Mouse (Mus musculus): ENCODE results near the gene Fam19a5. TPM values are rescaled to one million over a fixed set of nuclear protein-coding genes. Genes with fewer than 3 reads are reported as not detected.

The Fam19a5 gene
- polyA plus RNA-seq, 1 experiment, result 69.0 TPM

DNA sequence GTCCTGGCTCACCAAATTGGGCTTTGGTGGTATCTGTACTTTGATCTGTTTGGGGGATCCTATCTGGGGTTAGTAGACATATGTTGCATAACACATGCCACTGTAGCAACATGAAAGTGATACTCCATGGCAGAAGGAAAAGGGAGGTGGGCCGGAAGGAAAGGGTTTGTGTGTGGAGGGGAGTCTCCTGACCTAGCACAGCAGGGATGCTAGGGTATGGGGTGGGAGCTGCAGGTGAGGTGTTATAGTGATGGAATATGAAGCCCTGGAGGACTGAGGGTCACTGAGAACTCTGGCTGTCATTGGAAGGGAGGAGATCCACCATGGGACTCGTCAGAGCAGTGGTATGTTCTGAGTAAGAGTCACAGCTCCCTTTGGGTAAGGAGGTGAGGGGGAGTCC lies 239.2 kb downstream of the Fam19a5 start:
- DNase-seq (ENCODE audit: low read depth), result no peak
- TF ChIP-seq POLR2A (IDR thresholded peaks at IDR 0.05; ENCODE audit: borderline replicate concordance, extremely low read depth, insufficient read depth, insufficient read length, poor library complexity, severe bottlenecking) (no peak), CTCF (IDR thresholded peaks at IDR 0.05; ENCODE audit: borderline replicate concordance, extremely low read depth, insufficient read depth, insufficient read length) (no peak)

GRCm38 (mm10) chr15:87789671-87790070 lies 245.6 kb downstream of the Fam19a5 start:
- DNase-seq (ENCODE audit: low read depth), result no peak
- TF ChIP-seq CTCF (IDR thresholded peaks at IDR 0.05; ENCODE audit: borderline replicate concordance, extremely low read depth, insufficient read depth, insufficient read length) (no peak), POLR2A (IDR thresholded peaks at IDR 0.05; ENCODE audit: borderline replicate concordance, extremely low read depth, insufficient read depth, insufficient read length, poor library complexity, severe bottlenecking) (no peak)

DNA sequence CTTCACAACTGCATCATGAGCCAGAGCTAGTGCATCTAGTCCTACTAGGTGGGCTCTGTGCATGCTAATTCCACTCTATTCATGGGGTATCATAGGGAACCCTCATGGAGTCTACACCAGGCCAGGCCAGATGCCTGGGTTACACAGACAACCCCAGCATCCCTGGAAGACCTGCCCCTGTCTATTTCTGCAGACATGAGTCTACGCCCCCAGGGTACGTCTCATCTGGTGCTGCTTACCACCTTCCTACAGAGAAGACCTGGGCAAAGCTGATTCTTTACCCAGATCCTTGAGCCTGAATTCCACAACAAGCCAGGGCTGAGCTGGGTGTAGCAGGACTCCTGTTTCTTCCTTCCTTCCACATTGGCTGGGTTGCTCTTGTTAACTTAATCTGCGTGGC lies 249.6 kb downstream of the Fam19a5 start:
- TF ChIP-seq CTCF (IDR thresholded peaks at IDR 0.05; ENCODE audit: borderline replicate concordance, extremely low read depth, insufficient read depth, insufficient read length) (no peak), POLR2A (IDR thresholded peaks at IDR 0.05; ENCODE audit: borderline replicate concordance, extremely low read depth, insufficient read depth, insufficient read length, poor library complexity, severe bottlenecking) (no peak)
- no peak for DNase-seq (ENCODE audit: low read depth)

GRCm38 (mm10) chr15:87796571-87796970 lies 252.5 kb downstream of the Fam19a5 start:
- DNase-seq (ENCODE audit: low read depth), result no peak
- TF ChIP-seq POLR2A (IDR thresholded peaks at IDR 0.05; ENCODE audit: borderline replicate concordance, extremely low read depth, insufficient read depth, insufficient read length, poor library complexity, severe bottlenecking) (no peak), CTCF (IDR thresholded peaks at IDR 0.05; ENCODE audit: borderline replicate concordance, extremely low read depth, insufficient read depth, insufficient read length) (no peak)
